Mouse (Mus musculus): ENCODE measurements around the gene 2900011O08Rik. TPM values are rescaled to one million over a fixed set of nuclear protein-coding genes. Genes with fewer than 3 reads are reported as not detected.
A peak's percentile ranks its signal among the peaks of the same experiment; 100 is the strongest.

Gene 2900011O08Rik
- total and polyA plus RNA-seq, 2 experiments from 2014 or later = 169 to 222 TPM

DNA sequence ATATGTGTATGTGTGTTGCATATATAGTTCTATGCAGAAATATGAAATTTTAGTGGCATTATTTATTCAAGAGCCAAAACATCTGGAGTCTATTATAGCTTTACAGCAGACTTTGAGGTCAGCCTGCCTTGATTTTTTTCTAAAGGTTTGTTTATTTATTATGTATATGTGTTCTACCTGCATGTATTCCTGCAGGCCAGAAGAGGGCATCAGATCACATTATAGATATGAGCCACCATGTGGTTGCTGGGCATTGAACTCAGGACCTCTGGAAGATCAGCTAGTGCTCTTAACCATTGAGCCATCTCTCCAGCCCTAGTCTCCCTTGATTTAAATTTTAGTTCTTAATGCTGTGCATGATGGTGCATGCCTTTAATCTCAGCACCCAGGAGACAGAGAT lies 161.3 kb downstream of the 2900011O08Rik start:
- no peak overlapping the region for H3K27ac ChIP-seq (ENCODE audit: low read depth, low read length)
- TF ChIP-seq CTCF (IDR thresholded peaks at IDR 0.05) = peak; percentile 47
- no peak overlapping the region for H3K4me2 ChIP-seq (ENCODE audit: low read depth, low read length, poor library complexity, severe bottlenecking)
- no peak for ATAC-seq (ENCODE audit: low FRiP score)
- no peaks in the 10 kb centered on the region for H3K4me1 ChIP-seq (ENCODE audit: insufficient read depth, low read length)
- no peaks in the 10 kb centered on the region for H3K27me3 ChIP-seq (ENCODE audit: insufficient read depth, low read length)
- no peak for DNase-seq (ENCODE audit: low spot score)
- H3K9ac ChIP-seq (replicated peaks; ENCODE audit: low read length, poor library complexity, severe bottlenecking) = no peak overlapping the region
- peaks cover 47% of the 10 kb centered on the region for H3K36me3 ChIP-seq (ENCODE audit: insufficient read depth, low read length)
- H3K9me3 ChIP-seq (ENCODE audit: low read length) = no peaks in the 10 kb centered on the region
- H3K4me3 ChIP-seq (ENCODE audit: low read depth, low read length) = no peak overlapping the region

Small RNA genes lying within 50 kb of the gene (microRNA-seq; reads per million reads assigned to microRNA genes)
- gene Gm27671 (ENCODE audit: borderline number of aligned reads) = not detected

Other genes with a start within 250 kb of the 2900011O08Rik start
- gene Rrn3, start 205.9 kb upstream of the 2900011O08Rik start, total RNA-seq (2014; rRNA removed) = 77.5 and 85.5 TPM in 2 replicates
- 74.6 and 80.8 TPM in 2 replicates for gene Rrn3, start 205.9 kb upstream of the 2900011O08Rik start, polyA plus RNA-seq (2015; fragmentation: Nextera tagmentation; extraction: Ambion mirVana)
- gene Ntan1, start 167.8 kb upstream of the 2900011O08Rik start, total RNA-seq (2014; rRNA removed) = 148 and 162 TPM in 2 replicates
- 224 and 237 TPM in 2 replicates for gene Ntan1, start 167.8 kb upstream of the 2900011O08Rik start, polyA plus RNA-seq (2015; fragmentation: Nextera tagmentation; extraction: Ambion mirVana)
- 77.1 and 86.5 TPM in 2 replicates for gene Pdxdc1, start 83.5 kb upstream of the 2900011O08Rik start, total RNA-seq (2014; rRNA removed)
- 59.6 and 65.8 TPM in 2 replicates for gene Pdxdc1, start 83.5 kb upstream of the 2900011O08Rik start, polyA plus RNA-seq (2015; fragmentation: Nextera tagmentation; extraction: Ambion mirVana)
- gene Mpv17l, start 83.4 kb upstream of the 2900011O08Rik start, total RNA-seq (2014; rRNA removed) = 53.9 and 58.3 TPM in 2 replicates
- 50.9 and 52.8 TPM in 2 replicates for gene Mpv17l, start 83.4 kb upstream of the 2900011O08Rik start, polyA plus RNA-seq (2015; fragmentation: Nextera tagmentation; extraction: Ambion mirVana)
- 0.60 TPM in 1 of 2 replicates, not detected in the other for gene Ifitm7, start 284 bp downstream of the 2900011O08Rik start, total RNA-seq (2014; rRNA removed)
- gene Ifitm7, start 284 bp downstream of the 2900011O08Rik start, polyA plus RNA-seq (2015; fragmentation: Nextera tagmentation; extraction: Ambion mirVana) = 0.91 and 1.0 TPM in 2 replicates
- 10.5 and 14.6 TPM in 2 replicates for gene Nde1, start 176.7 kb downstream of the 2900011O08Rik start, total RNA-seq (2014; rRNA removed)
- gene Nde1, start 176.7 kb downstream of the 2900011O08Rik start, polyA plus RNA-seq (2015; fragmentation: Nextera tagmentation; extraction: Ambion mirVana) = 10.7 and 12.0 TPM in 2 replicates
- 24.0 and 29.7 TPM in 2 replicates for gene Marf1, start 176.7 kb downstream of the 2900011O08Rik start, total RNA-seq (2014; rRNA removed)
- 8.7 and 9.4 TPM in 2 replicates for gene Marf1, start 176.7 kb downstream of the 2900011O08Rik start, polyA plus RNA-seq (2015; fragmentation: Nextera tagmentation; extraction: Ambion mirVana)